Mouse (Mus musculus): ENCODE measurements at regions not wholly inside any gene's neighbourhood (a gene's known extent, or its start where the extent isn't known, plus 50 kb on each side); places are given as distances from the start of the nearest gene placed in this dataset.

DNA sequence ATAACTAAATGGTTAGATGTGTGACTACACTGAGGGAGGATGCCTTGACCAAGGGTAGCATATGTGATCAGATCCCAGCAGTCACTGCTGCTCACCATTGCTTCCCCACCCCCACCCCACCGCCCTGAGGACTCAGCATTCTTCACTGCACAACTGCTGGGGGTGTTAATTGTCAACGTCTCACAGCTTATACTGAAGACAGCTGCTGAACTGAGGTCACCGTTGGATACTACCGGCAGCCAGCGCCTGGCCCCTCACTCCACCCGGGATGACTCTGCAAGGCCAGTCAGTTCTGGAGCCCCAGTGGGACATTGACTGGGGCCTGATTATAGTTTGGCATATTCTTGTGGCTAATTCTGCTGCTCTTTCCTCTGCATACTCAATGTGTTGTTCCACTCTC is 87.0 kb upstream of the 1700024P04Rik start:
- Histone ChIP-seq H3K36me3 (no peaks in the 10 kb centered on the region), H3K27ac (replicated peaks) (peak overlapping the region; percentile 54; the same call in 1 of the 2 replicates), H3K9me3 (no peaks in the 10 kb centered on the region), H3K27me3 (no peaks in the 10 kb centered on the region), H3K4me2 (no peak overlapping the region), H3K4me3 (no peak overlapping the region), H3K9ac (no peak overlapping the region), H3K4me1 (replicated peaks) (peaks cover 32% of the 10 kb centered on the region)
- ATAC-seq (ENCODE audit: low read depth), result no peak
- 35% methylated on average over 6 of the region's 6 CpGs for WGBS

DNA sequence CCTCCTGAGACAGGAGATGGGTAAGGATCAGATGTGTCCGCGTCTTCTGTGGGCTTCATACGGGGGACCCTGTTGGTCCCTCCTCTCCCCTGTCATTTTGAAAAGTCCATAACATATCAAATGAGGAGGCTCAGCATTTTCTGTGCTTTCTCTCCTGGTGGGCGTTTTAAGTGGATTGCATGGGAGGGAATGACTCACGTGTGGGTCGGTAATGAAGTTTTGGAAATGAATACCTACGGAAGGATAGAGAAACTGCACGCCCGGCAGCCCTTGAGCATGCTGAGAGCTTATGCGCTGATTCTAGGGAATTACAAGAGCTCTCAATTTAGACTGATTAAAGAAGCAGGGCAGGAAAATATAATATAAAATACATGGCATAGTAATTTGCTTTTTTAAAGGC is 85.4 kb upstream of the 1700024P04Rik start:
- no peak overlapping the region for H3K9ac ChIP-seq
- no peaks in the 10 kb centered on the region for H3K27me3 ChIP-seq
- H3K36me3 ChIP-seq, result no peaks in the 10 kb centered on the region
- H3K27ac ChIP-seq (replicated peaks), result 0 out of 2 replicates have a peak overlapping the region, but pooled peaks have one; percentile 23
- no peak overlapping the region for H3K4me3 ChIP-seq
- H3K4me1 ChIP-seq (replicated peaks), result peaks cover 32% of the 10 kb centered on the region
- H3K4me2 ChIP-seq, result no peak overlapping the region
- 82% methylated on average over 10 of the region's 10 CpGs for WGBS
- no peaks in the 10 kb centered on the region for H3K9me3 ChIP-seq
- ATAC-seq (ENCODE audit: low read depth), result no peak

DNA sequence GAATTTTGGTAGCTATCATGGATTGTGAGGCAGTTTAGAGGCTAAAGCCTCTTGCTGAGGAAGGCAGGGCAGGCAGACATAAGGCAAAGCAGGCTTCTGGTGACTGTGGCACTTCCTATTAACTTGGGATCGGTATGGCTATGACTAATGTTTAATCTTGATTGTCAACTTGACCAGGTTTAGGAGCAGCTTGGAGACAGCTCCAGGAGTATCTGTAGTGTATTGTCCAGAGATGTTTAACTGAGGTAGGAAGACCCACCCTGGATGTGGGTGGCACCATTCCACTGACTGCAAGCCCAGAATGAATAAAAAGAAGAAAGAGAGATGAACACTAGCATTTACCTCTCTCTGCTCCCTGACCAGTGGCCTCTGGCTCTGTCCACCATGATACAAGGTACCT is 83.1 kb upstream of the 1700024P04Rik start:
- H3K4me3 ChIP-seq, result no peak overlapping the region
- no peaks in the 10 kb centered on the region for H3K27me3 ChIP-seq
- H3K9ac ChIP-seq, result no peak overlapping the region
- H3K27ac ChIP-seq (replicated peaks), result no peak overlapping the region
- ATAC-seq (ENCODE audit: low read depth), result no peak
- no peak overlapping the region for H3K4me2 ChIP-seq
- H3K9me3 ChIP-seq, result no peaks in the 10 kb centered on the region
- WGBS, result 83% methylated on average over 1 of the region's 1 CpGs
- no peaks in the 10 kb centered on the region for H3K36me3 ChIP-seq
- peaks cover 27% of the 10 kb centered on the region for H3K4me1 ChIP-seq (replicated peaks)

DNA sequence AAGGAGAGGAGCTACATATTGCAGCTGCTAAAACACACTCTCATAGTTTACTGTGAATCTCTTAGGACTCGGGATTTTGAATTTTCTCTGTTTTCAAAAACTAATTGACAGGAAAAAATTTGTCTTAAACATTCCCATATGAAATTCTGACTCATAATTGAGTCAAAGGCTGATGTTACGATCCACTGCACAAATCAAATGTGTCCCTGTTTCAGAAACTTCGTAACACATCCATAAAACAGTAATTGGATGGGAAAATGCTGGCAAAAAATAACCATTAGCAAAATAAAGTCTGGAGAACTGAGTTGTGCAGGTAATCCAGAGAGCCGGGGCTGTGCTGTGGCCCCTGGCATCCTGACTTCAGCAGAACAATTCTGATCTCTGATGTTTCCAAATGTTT is 79.1 kb upstream of the 1700024P04Rik start:
- no peak overlapping the region for H3K27ac ChIP-seq (replicated peaks)
- WGBS, result 74% methylated on average over 4 of the region's 4 CpGs
- peaks cover 5% of the 10 kb centered on the region for H3K4me1 ChIP-seq (replicated peaks)
- H3K27me3 ChIP-seq, result no peaks in the 10 kb centered on the region
- no peaks in the 10 kb centered on the region for H3K9me3 ChIP-seq
- H3K4me3 ChIP-seq, result no peak overlapping the region
- no peak overlapping the region for H3K9ac ChIP-seq
- no peak for ATAC-seq (ENCODE audit: low read depth)
- H3K36me3 ChIP-seq, result no peaks in the 10 kb centered on the region
- H3K4me2 ChIP-seq, result no peak overlapping the region

DNA sequence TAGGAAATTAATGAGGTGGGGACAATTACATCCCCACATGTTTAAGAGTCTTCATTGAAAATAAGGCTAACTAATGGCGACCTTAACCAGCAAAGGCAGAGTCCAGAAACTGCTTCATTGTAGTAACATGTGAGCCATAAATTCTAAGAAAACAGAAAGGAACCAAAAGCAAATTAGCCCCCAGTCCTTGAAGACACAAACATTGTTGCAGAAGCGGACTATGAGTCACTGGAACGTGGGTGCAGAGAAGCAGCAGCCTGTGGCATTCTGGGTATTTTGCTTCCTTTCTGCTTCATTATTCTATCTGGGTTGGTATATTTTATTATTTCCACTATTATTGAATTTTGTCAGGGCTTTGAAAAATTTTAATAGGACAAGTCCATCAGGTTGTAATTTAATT is 78.6 kb upstream of the 1700024P04Rik start:
- Histone ChIP-seq H3K27ac (replicated peaks) (no peak overlapping the region), H3K9ac (no peak overlapping the region), H3K4me3 (no peak overlapping the region), H3K4me2 (no peak overlapping the region), H3K9me3 (no peaks in the 10 kb centered on the region), H3K36me3 (no peaks in the 10 kb centered on the region), H3K4me1 (replicated peaks) (peaks cover 5% of the 10 kb centered on the region), H3K27me3 (no peaks in the 10 kb centered on the region)
- ATAC-seq (ENCODE audit: low read depth), result no peak
- WGBS, result 35% methylated on average over 3 of the region's 3 CpGs

DNA sequence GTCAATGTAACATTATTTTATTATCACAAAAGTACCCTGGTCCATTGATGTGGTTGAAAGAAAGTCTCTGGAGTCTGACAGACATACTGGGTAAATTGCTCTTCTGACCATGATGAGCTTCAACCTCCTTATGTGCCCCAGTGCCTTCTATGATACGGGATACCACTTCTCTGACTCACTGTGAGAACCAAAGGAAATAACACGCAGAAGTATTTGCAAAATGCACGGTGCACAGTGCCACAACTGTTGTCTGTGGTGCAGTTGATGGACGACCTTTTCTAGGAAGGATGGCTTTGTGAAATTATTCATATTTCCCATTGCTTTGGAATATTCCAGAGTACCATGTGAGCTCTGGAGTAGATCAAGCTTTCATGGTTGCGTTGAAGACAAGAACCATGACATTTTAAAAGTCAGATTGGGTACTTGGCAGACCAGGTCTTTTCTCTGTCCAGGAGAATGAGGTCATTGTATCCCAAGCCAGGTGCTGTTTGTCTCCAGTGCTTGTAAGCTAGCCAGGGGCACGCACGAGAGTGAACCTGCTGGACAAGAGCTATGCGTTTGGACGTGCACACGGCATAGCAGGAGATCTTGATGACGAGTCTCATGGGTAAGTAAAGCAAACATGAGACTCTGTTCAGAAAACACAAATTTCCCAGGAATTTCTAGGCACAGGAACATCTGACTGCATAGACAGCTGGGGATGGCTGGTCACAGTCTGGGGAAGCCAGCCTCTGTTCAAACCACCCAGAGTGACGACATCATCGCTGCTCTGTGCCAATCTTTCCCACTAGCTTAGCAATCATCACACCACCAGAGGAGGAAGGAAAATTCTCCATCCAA is 74.0 kb upstream of the 1700024P04Rik start:
- ATAC-seq (ENCODE audit: low read depth), result no peak
- WGBS, result 88% methylated on average over 13 of the region's 13 CpGs

DNA sequence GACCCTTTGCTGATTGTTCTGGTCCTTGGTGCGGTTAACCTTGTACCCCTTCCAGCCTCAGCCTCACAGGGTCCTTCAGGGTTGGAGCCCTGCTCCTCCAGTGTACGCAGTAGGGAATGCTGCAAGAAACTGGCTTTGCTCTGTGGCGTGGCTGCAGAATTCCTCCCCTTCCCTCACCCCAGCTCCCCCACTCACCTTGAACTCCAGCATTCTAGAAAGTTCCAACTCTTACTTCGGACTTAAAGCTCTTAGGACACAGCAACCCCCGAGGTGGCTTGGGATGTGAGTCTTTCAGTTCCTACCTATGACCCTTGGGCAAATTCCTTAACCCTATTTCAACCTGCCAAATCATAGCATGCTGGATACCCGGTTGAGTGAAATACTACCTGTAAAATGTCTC is 73.3 kb upstream of the 1700024P04Rik start:
- Histone ChIP-seq H3K36me3 (no peaks in the 10 kb centered on the region), H3K9ac (no peak overlapping the region), H3K4me3 (no peak overlapping the region), H3K27me3 (no peaks in the 10 kb centered on the region), H3K9me3 (no peaks in the 10 kb centered on the region), H3K4me1 (replicated peaks) (peaks cover 26% of the 10 kb centered on the region), H3K27ac (replicated peaks) (0 out of 2 replicates have a peak overlapping the region, but pooled peaks have one; percentile 13), H3K4me2 (no peak overlapping the region)
- no peak for ATAC-seq (ENCODE audit: low read depth)
- 91% methylated on average over 6 of the region's 6 CpGs for WGBS

More for the DNA sequence above, 74.0 kb upstream of the 1700024P04Rik start:
- Histone ChIP-seq H3K4me1 (replicated peaks) (peaks cover 29% of the 10 kb centered on the region), H3K4me3 (no peak overlapping the region), H3K4me2 (no peak overlapping the region), H3K36me3 (no peaks in the 10 kb centered on the region), H3K27me3 (no peaks in the 10 kb centered on the region), H3K27ac (replicated peaks) (no peak overlapping the region), H3K9me3 (no peaks in the 10 kb centered on the region), H3K9ac (no peak overlapping the region)

DNA sequence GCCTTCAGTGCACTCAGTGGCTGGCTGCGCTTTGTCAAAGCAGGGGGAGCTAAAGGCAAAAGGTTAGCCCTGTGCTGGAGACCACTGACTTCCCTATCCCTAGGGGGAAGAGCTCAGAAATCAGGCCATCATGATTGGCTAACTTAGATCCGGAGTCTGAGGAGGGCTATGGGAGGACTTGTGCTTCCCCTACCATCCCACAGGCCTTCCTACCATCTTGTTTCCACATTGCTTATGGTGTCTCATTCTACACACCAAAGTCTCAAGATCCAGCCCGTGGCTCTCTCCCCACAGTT is 72.9 kb upstream of the 1700024P04Rik start:
- WGBS, result 69% methylated on average over 3 of the region's 3 CpGs
- Histone ChIP-seq H3K4me1 (replicated peaks) (peaks cover 23% of the 10 kb centered on the region), H3K4me2 (0 out of 2 replicates have a peak overlapping the region, but pooled peaks have one; percentile 16), H3K4me3 (no peak overlapping the region), H3K36me3 (no peaks in the 10 kb centered on the region), H3K27me3 (no peaks in the 10 kb centered on the region), H3K9ac (no peak overlapping the region), H3K27ac (replicated peaks) (0 out of 2 replicates have a peak overlapping the region, but pooled peaks have one; percentile 13), H3K9me3 (no peaks in the 10 kb centered on the region)
- ATAC-seq (ENCODE audit: low read depth), result no peak

DNA sequence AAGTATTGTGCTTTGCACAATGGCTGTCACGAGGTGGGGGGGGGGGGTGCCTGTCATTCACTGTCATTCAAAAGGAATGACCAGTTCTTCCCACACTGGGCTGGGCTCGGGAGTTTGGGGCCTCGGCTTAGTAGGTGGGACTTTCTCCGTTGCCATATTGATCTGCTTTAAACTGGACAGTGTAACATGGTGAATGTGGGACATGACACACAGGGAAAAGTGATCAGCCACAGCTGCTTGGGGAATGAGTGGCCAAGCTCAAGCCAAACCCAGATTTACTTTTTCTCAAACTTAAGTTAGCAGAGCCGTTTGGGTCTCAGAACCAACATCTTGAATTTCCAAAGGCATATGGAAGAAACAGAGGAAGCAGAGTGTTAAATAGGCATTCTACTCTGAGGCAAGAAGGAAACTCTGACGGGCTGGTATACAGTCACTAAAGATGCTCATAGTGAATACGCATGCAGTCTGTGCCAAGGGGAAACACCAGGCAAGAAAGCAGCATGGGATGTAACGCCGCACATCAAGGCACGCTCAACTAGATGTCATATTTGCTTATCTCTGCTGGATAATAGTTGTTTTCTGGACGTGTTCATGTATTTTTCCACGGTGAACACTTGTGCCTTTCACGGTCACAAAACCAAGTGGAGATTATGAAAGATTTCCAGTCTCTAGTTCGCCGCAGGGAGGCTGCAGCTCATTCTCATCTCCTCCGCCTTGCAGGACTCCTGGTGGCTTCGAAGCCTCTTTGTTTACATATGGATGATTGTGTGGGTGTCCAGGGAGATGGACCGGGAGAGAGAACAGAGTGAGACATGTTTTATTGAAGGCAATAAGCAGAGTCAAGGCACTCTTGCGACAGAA is 72.3 kb upstream of the 1700024P04Rik start:
- H3K27me3 ChIP-seq, result no peaks in the 10 kb centered on the region
- H3K9me3 ChIP-seq, result no peaks in the 10 kb centered on the region
- no peak for ATAC-seq (ENCODE audit: low read depth)
- 55% methylated on average over 19 of the region's 19 CpGs for WGBS
- H3K9ac ChIP-seq, result no peak overlapping the region
- H3K4me3 ChIP-seq, result no peak overlapping the region
- no peaks in the 10 kb centered on the region for H3K36me3 ChIP-seq
- H3K4me1 ChIP-seq (replicated peaks), result peaks cover 23% of the 10 kb centered on the region
- H3K27ac ChIP-seq (replicated peaks), result 0 out of 2 replicates have a peak overlapping the region, but pooled peaks have one; percentile 42
- 0 out of 2 replicates have a peak overlapping the region, but pooled peaks have one; percentile 16 for H3K4me2 ChIP-seq

DNA sequence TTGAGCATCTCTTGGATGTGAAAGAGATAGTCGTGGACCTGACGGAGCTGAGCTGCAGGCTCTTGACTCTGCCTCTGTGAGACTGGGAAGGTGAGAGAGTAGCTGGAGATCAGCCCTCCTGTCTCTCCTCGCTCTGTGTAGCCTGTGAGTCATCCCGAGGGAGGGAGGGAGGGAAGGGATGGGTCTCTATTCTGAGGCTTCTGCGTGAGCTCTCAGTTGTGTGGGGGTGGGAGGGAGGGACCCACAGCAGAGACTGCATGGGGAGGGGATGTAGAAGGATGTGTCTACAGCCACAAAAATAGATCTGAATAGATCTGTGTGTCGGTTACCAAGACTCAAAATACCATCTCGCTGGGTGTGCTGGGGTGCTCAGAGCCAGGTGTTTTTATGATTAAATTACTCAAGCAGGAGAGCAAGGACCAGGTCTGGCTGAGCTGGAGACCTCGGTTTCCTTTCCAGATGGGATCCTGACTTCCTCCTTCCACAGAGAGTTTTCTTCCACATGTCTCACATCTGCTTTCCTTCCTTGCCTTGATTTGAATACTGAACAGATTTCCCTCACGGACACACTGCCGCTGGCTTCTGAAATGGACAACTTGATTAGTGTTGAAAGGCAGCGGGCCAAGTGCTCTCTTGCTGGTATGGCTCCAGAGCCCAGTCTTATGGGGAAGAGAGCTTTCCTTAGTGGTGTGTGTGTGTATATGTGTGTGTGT is 71.4 kb upstream of the 1700024P04Rik start:
- 46% methylated on average over 11 of the region's 11 CpGs for WGBS
- Histone ChIP-seq H3K36me3 (no peaks in the 10 kb centered on the region), H3K27me3 (no peaks in the 10 kb centered on the region), H3K9me3 (no peaks in the 10 kb centered on the region), H3K27ac (replicated peaks) (peak overlapping the region; percentile 23; the same call in 1 of the 2 replicates), H3K4me1 (replicated peaks) (peaks cover 23% of the 10 kb centered on the region), H3K4me2 (no peak overlapping the region), H3K4me3 (no peak overlapping the region), H3K9ac (no peak overlapping the region)
- peak; percentile 59 for ATAC-seq (ENCODE audit: low read depth)

DNA sequence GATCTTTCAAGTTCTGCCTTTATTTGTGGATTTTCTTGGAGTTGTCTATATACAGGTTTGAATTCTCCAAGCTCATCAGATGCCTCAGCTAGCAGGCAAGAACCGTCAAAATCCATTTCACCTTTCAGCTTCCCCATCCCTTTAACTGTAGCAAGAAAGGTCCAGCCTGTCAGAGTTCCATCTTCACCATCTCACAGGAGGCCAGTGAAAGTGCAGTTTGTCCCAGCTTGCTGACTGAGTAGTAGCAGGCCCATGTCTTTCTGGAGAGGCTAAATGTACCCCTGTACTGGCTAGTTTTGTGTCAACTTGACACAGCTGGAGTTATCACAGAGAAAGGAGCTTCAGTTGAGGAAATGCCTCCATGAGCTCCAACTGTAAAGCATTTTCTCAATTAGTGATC is 67.7 kb upstream of the 1700024P04Rik start:
- no peak overlapping the region for H3K9ac ChIP-seq
- no peak for ATAC-seq (ENCODE audit: low read depth)
- WGBS, result 94% methylated on average over 1 of the region's 1 CpGs
- no peaks in the 10 kb centered on the region for H3K9me3 ChIP-seq
- no peak overlapping the region for H3K4me2 ChIP-seq
- peaks cover 19% of the 10 kb centered on the region for H3K4me1 ChIP-seq (replicated peaks)
- no peaks in the 10 kb centered on the region for H3K27me3 ChIP-seq
- no peaks in the 10 kb centered on the region for H3K36me3 ChIP-seq
- no peak overlapping the region for H3K27ac ChIP-seq (replicated peaks)
- H3K4me3 ChIP-seq, result no peak overlapping the region

DNA sequence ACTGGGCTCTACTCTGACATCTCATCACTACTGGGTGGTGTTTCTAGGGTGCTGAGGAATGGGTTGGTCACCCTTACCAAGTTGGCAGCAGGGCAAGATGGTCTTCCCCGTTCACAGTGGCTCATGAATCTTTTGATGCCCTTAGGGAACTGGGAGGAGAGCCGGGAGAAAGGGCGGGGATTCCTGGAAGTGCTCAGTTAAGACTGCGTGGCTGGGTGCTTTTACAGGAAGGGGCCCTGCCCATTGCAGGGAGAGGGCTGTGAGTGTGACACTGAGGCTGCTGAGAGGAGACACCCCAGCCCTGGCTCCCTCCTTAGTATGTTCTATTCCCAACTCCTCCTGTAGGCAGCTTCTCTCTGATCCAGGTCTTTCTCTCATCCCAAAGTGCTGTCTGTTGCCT is 65.3 kb upstream of the 1700024P04Rik start:
- Histone ChIP-seq H3K36me3 (no peaks in the 10 kb centered on the region), H3K9me3 (no peaks in the 10 kb centered on the region), H3K9ac (no peak overlapping the region), H3K27ac (replicated peaks) (no peak overlapping the region), H3K4me3 (no peak overlapping the region), H3K4me2 (no peak overlapping the region), H3K4me1 (replicated peaks) (0 out of 2 replicates have a peak, but pooled peaks cover 3% of the 10 kb centered on the region), H3K27me3 (no peaks in the 10 kb centered on the region)
- WGBS, result 58% methylated on average over 4 of the region's 4 CpGs
- ATAC-seq (ENCODE audit: low read depth), result no peak

Measured in neural tube, embryonic 13.5 days (tissue).